Mouse (Mus musculus) G1E (cell line): ENCODE data around the gene Ppil6.

Source experiments
- CTCF ChIP-seq: IDR thresholded peaks from 2 replicates; pipeline ENCODE4 v1.5.1; 2012; ENCODE audit warnings: low read depth, low read length, inconsistent platforms, mixed read lengths
- POLR2AphosphoS5 ChIP-seq: IDR thresholded peaks from 2 replicates; pipeline ENCODE4 v1.6.1; 2012; ENCODE audit warnings: low read depth, low read length, inconsistent platforms; ENCODE audit not compliant: insufficient replicate concordance
- TAL1 ChIP-seq: conservative IDR thresholded peaks from 2 replicates; pipeline ENCODE4 v1.6.1; 2012; ENCODE audit warnings: low read depth, low read length, inconsistent platforms, mixed read lengths

DNA sequence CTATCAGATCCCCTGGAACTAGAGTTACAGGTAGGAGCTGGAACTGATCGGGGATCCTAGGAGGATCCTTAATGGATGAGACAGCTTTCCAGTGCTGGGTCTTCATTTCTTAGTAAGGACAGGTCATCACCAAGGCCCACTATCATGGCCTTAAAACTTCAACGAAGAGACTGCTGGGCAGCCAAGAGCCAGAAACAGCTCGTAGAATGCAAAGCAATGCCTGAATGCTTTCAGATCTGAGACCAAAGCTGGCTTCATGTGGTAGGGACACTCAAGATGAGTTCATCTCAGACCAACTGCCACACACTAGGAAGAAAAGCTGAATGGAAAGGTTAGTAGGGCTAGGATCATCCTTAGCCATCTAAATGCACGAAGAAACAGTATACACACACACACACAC lies 48.7 kb downstream of the Ppil6 start:
- TF ChIP-seq TAL1 = no peak
- TF ChIP-seq POLR2AphosphoS5 = no peak
- no peak for TF ChIP-seq CTCF
